Mouse (Mus musculus) liver, adult 2 months (tissue): ENCODE measurements around the gene Lmbr1. TPM values are rescaled to one million over a fixed set of nuclear protein-coding genes. Genes with fewer than 3 reads are reported as not detected.
"Not testable (repeated sequence)": the region's sequence is repeated elsewhere in the genome, so short reads cannot be mapped to it uniquely, and the experiment has no call there.

ENCODE experiments used
- DNase-seq: peaks from one replicate; pipeline ENCODE4 v3.0.0-alpha.2; 2011; ENCODE audit warnings: low read depth, low spot score; ENCODE audit errors: extremely low read depth
- H3K27ac ChIP-seq: fragments of 200-500 bp; replicated peaks from 2 replicates; pipeline ENCODE4 v1.5.1; 2012; ENCODE audit warnings: low read depth, mild to moderate bottlenecking, control low read depth, inconsistent platforms, low read length; ENCODE audit not compliant: insufficient read depth
- H3K27me3 ChIP-seq: fragments of 200-500 bp; 2 replicates; pipeline ENCODE4 v1.6.1; 2012; ENCODE audit warnings: mild to moderate bottlenecking, moderate library complexity, low read length, inconsistent platforms; ENCODE audit not compliant: control insufficient read depth, insufficient read depth
- H3K36me3 ChIP-seq: fragments of 200-500 bp; 2 replicates; pipeline ENCODE4 v1.6.1; 2012; ENCODE audit warnings: low read length, inconsistent platforms; ENCODE audit not compliant: control insufficient read depth, insufficient read depth
- H3K4me1 ChIP-seq: fragments of 200-500 bp; 2 replicates; pipeline ENCODE4 v1.6.1; 2011; ENCODE audit warnings: low read length; ENCODE audit not compliant: control insufficient read depth, insufficient read depth
- H3K4me3 ChIP-seq: fragments of 200-500 bp; 2 replicates; pipeline ENCODE4 v1.5.1; 2011; ENCODE audit warnings: low read depth, mild to moderate bottlenecking, control low read depth, low read length, moderate library complexity; ENCODE audit not compliant: insufficient read depth
- H3K79me2 ChIP-seq: fragments of 200-500 bp; 2 replicates; pipeline ENCODE4 v1.6.1; 2012; ENCODE audit warnings: inconsistent platforms, mild to moderate bottlenecking, low read length, moderate library complexity; ENCODE audit not compliant: control insufficient read depth, insufficient read depth
- H3K9ac ChIP-seq: fragments of 200-500 bp; 2 replicates; pipeline ENCODE4 v1.6.1; 2012; ENCODE audit warnings: low read depth, mild to moderate bottlenecking, control low read depth, inconsistent platforms, low read length
- CTCF ChIP-seq: fragments of 200-500 bp; IDR thresholded peaks from 2 replicates; pipeline ENCODE4 v1.5.1; 2011; ENCODE audit warnings: low read depth, low read length, control low read depth
- POLR2A ChIP-seq: fragments of 200-500 bp; IDR thresholded peaks from 2 replicates; pipeline ENCODE4 v1.6.1; 2011; ENCODE audit warnings: low read length, control low read depth; ENCODE audit not compliant: insufficient read depth; ENCODE audit errors: extremely low read depth
- WGBS: fragments of 180-500 bp; shearing (Covaris S2); methylation state at CpG from one replicate; pipeline ENCODE4 v1.1.7; 2018; 5-methylcytosine and 5-hydroxymethylcytosine counted together
- polyA plus RNA-seq: library from polyadenylated mRNA; depleted of rRNA; stranded (reverse); fragments of >200 nt; gene quantifications from 2 replicates; pipeline ENCODE4 v1.2.3, GENCODE M21; 2012; rRNA removed
- total RNA-seq: library from RNA; depleted of rRNA; stranded (reverse); fragments of >200 nt; gene quantifications from 2 replicates; pipeline ENCODE4 v1.2.3, GENCODE M21; 2014; rRNA removed

Gene Lmbr1
- total RNA-seq (3.6 and 4.2 TPM in 2 replicates), polyA plus RNA-seq (1.3 and 1.5 TPM in 2 replicates)

GRCm38 (mm10) chr5:29378298-29379036 lies at the start of gene Lmbr1:
Gene Lmbr1, minus strand, starts transcription at chr5:29378390.
- peak; percentile 54; the same call in 1 of the 2 replicates for TF ChIP-seq POLR2A
- no peak for TF ChIP-seq CTCF
- H3K36me3 ChIP-seq, result no peaks in the 10 kb centered on the region
- WGBS, result 1% methylated on average over 40 of the region's 40 CpGs

GRCm38 (mm10) chr5:29423330-29423729 lies 45.1 kb upstream of the Lmbr1 start:
- not testable (repeated sequence) for DNase-seq, H3K27ac ChIP-seq, H3K36me3 ChIP-seq, H3K4me1 ChIP-seq, H3K9ac ChIP-seq, H3K4me3 ChIP-seq, H3K27me3 ChIP-seq, H3K79me2 ChIP-seq
- 55% methylated on average over 3 of the region's 3 CpGs for WGBS

More at GRCm38 (mm10) chr5:29378298-29379036, at the start of gene Lmbr1:
- peaks cover 5% of the 10 kb centered on the region; the same call in 1 of the 2 replicates for H3K4me1 ChIP-seq
- DNase-seq, result peak; percentile 82
- peak within 1 kb of the TSS; percentile 83 for H3K9ac ChIP-seq
- no peaks in the 10 kb centered on the region for H3K27me3 ChIP-seq
- H3K27ac ChIP-seq, result peak within 1 kb of the TSS; percentile 75
- H3K79me2 ChIP-seq, result no peaks in the 10 kb centered on the region
- H3K4me3 ChIP-seq, result peak within 1 kb of the TSS; percentile 75

GRCm38 (mm10) chr5:29413041-29413440 lies 34.9 kb upstream of the Lmbr1 start:
- Histone ChIP-seq H3K79me2 (no peaks in the 10 kb centered on the region; the same call in 1 of the 2 replicates), H3K4me3 (no peak overlapping the region), H3K27me3 (no peaks in the 10 kb centered on the region), H3K27ac (no peak overlapping the region), H3K9ac (no peak overlapping the region), H3K4me1 (no peaks in the 10 kb centered on the region), H3K36me3 (no peaks in the 10 kb centered on the region)
- no peak for TF ChIP-seq POLR2A
- no peak for TF ChIP-seq CTCF
- WGBS, result 78% methylated on average over 3 of the region's 3 CpGs
- DNase-seq, result no peak

- no peaks in the 10 kb centered on the region for H3K4me1 ChIP-seq
- no peaks in the 10 kb centered on the region for H3K36me3 ChIP-seq
- no peak overlapping the region for H3K27ac ChIP-seq
- H3K4me3 ChIP-seq, result no peak overlapping the region
- H3K27me3 ChIP-seq, result no peaks in the 10 kb centered on the region
- no peak for TF ChIP-seq POLR2A
- no peak for TF ChIP-seq CTCF
- no peak for DNase-seq
- no peak overlapping the region for H3K9ac ChIP-seq
- no peaks in the 10 kb centered on the region; the same call in 1 of the 2 replicates for H3K79me2 ChIP-seq
These were observed 32.7 kb upstream of the Lmbr1 start for GRCm38 (mm10) chr5:29410854-29411253.

- no peaks in the 10 kb centered on the region for H3K4me1 ChIP-seq
- H3K27ac ChIP-seq, result no peak overlapping the region
- WGBS, result 48% methylated on average over 4 of the region's 4 CpGs
- H3K79me2 ChIP-seq, result no peaks in the 10 kb centered on the region
- no peak for DNase-seq
- no peak overlapping the region for H3K4me3 ChIP-seq
- H3K36me3 ChIP-seq, result no peaks in the 10 kb centered on the region
- no peak overlapping the region for H3K9ac ChIP-seq
- no peaks in the 10 kb centered on the region for H3K27me3 ChIP-seq
- TF ChIP-seq CTCF (no peak), POLR2A (no peak)
These were observed 20.2 kb upstream of the Lmbr1 start for GRCm38 (mm10) chr5:29398427-29398826.
